Mouse (Mus musculus) liver, embryonic 11.5 days (tissue): ENCODE data around the gene Ephb2. TPM values are rescaled to one million over a fixed set of nuclear protein-coding genes. Genes with fewer than 3 reads are reported as not detected.

ENCODE experiments used
- ATAC-seq: fragments of 200-750 bp; cut with Nextera tagmentation; replicated peaks from 2 replicates; pipeline ENCODE4 v1.8.0; 2017; ENCODE audit warnings: moderate number of reproducible peaks, mild to moderate bottlenecking, moderate TSS enrichment, moderate library complexity; ENCODE audit not compliant: low FRiP score
- DNase-seq: peaks from one replicate; pipeline ENCODE4 v3.0.0-alpha.2; 2017; ENCODE audit warnings: low spot score
- H3K27ac ChIP-seq: fragments of 300-500 bp; sonication (generic); 2 replicates; pipeline ENCODE4 v1.5.1; 2014; ENCODE audit warnings: mild to moderate bottlenecking, low read depth, low read length, control low read depth
- H3K27me3 ChIP-seq: fragments of 300-500 bp; sonication (generic); replicated peaks from 2 replicates; pipeline ENCODE4 v1.6.1; 2014; ENCODE audit warnings: low read length, mixed read lengths; ENCODE audit not compliant: control insufficient read depth, insufficient read depth
- H3K36me3 ChIP-seq: fragments of 300-500 bp; sonication (generic); 2 replicates; pipeline ENCODE4 v1.6.1; 2014; ENCODE audit warnings: mild to moderate bottlenecking, low read length, moderate library complexity, mixed read lengths; ENCODE audit not compliant: control insufficient read depth, insufficient read depth
- H3K4me1 ChIP-seq: fragments of 300-500 bp; sonication (generic); replicated peaks from 2 replicates; pipeline ENCODE4 v1.6.1; 2014; ENCODE audit warnings: low read length, mixed read lengths; ENCODE audit not compliant: control insufficient read depth, insufficient read depth
- H3K4me2 ChIP-seq: fragments of 300-500 bp; sonication (generic); 2 replicates; pipeline ENCODE4 v1.6.1; 2014; ENCODE audit warnings: mild to moderate bottlenecking, control low read depth, moderate library complexity
- H3K4me3 ChIP-seq: fragments of 300-500 bp; sonication (generic); 2 replicates; pipeline ENCODE4 v1.5.1; 2014; ENCODE audit warnings: low read depth, low read length, control low read depth
- H3K9ac ChIP-seq: fragments of 300-500 bp; sonication (generic); 2 replicates; pipeline ENCODE4 v1.6.1; 2014; ENCODE audit warnings: low read depth, low read length, control low read depth
- H3K9me3 ChIP-seq: fragments of 300-500 bp; sonication (generic); 2 replicates; pipeline ENCODE4 v1.6.1; 2016; ENCODE audit warnings: low read length, inconsistent platforms, mixed read lengths; ENCODE audit not compliant: control insufficient read depth
- WGBS: fragments of 180-500 bp; shearing (Covaris S2); extraction: QIAGEN DNeasy Blood & Tissue Kit; methylation state at CpG from one replicate; pipeline ENCODE4 v1.1.7; 2014; 5-methylcytosine and 5-hydroxymethylcytosine counted together
- polyA plus RNA-seq: library from polyadenylated mRNA; unstranded; fragments of >200 nt; fragmentation: Nextera tagmentation; extraction: Ambion mirVana; gene quantifications from 2 replicates; pipeline ENCODE4 v1.2.1, GENCODE M21; 2014

Gene Ephb2
- polyA plus RNA-seq, 1 experiment from 2014 or later, result 5.1 TPM

DNA sequence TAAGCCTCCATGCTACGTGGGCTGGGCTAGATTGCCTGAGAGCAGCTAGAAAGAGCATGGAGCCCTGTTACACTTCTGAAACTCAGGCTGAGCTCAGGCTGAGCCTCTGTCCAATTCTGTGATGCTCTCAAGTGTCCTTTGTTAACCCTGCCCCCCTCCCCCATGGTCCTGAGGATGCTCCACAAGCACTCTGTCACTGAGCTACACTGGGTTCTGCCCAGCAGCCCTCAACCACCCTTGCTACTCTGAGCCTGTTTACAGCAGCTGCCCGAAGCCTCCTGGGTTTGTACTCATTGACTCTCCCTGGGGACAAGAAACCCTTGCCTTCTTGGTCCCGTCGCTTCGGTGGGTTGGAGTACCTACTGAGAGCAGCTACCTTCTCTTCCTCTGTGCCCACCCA lies 63.5 kb downstream of the Ephb2 start:
- ATAC-seq (no peak), DNase-seq (no peak)
- Histone ChIP-seq H3K4me2 (no peak overlapping the region), H3K9ac (no peak overlapping the region), H3K36me3 (no peaks in the 10 kb centered on the region), H3K4me3 (no peak overlapping the region), H3K27ac (no peak overlapping the region), H3K9me3 (0 out of 2 replicates have a peak, but pooled peaks cover 3% of the 10 kb centered on the region), H3K4me1 (peaks cover 9% of the 10 kb centered on the region), H3K27me3 (no peaks in the 10 kb centered on the region)
- WGBS, result 88% methylated on average over 5 of the region's 5 CpGs

DNA sequence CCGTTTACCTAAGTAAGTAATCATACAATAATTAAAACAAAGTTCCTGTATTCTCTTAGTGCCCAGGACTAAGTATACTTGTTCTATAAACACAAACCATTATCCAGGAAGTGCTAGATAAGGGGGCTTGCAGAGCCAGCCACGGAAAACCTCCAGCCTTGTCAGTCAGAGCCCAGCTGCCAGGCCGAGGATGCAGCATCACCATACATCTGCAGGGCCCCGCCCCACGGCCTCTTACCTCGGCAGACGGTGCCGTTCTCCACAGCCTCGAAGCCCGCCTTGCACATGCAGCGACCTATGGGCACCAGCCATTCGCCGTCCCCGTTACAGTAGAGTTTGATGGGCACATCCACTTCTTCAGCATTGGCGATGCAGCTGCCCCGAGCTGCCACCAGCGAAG lies 65.1 kb downstream of the Ephb2 start:
- H3K36me3 ChIP-seq, result no peaks in the 10 kb centered on the region
- DNase-seq (no peak), ATAC-seq (no peak)
- WGBS, result 59% methylated on average over 17 of the region's 17 CpGs
- H3K27me3 ChIP-seq, result no peaks in the 10 kb centered on the region
- H3K9me3 ChIP-seq, result 0 out of 2 replicates have a peak, but pooled peaks cover 3% of the 10 kb centered on the region
- H3K4me2 ChIP-seq, result no peak overlapping the region
- H3K27ac ChIP-seq, result no peak overlapping the region
- H3K9ac ChIP-seq, result no peak overlapping the region
- H3K4me1 ChIP-seq, result no peaks in the 10 kb centered on the region
- no peak overlapping the region for H3K4me3 ChIP-seq

DNA sequence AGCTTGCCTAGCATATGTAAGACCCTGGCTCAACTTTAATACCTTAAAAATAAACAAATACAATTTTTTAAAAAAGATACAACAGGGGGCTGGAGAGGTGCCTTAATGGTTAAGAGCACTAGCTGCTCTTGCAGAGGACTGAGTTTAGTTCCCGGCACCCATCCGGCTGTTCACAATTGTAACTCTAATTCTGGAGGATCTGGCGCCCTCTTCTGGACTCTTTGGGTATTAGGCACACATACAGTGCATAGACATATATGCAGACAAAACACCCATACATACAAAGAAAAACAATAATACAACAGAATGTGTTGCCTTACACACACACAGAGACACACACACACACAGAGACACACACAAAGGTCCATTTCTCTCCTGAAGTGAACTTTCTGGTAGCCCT lies 67.3 kb downstream of the Ephb2 start:
- H3K4me2 ChIP-seq, result no peak overlapping the region
- H3K9me3 ChIP-seq, result 0 out of 2 replicates have a peak, but pooled peaks cover 3% of the 10 kb centered on the region
- H3K27me3 ChIP-seq, result no peaks in the 10 kb centered on the region
- 85% methylated on average over 3 of the region's 3 CpGs for WGBS
- no peak overlapping the region for H3K27ac ChIP-seq
- no peak overlapping the region for H3K4me3 ChIP-seq
- H3K9ac ChIP-seq, result no peak overlapping the region
- DNase-seq, result no peak
- no peaks in the 10 kb centered on the region for H3K36me3 ChIP-seq
- ATAC-seq, result no peak
- H3K4me1 ChIP-seq, result 0 out of 2 replicates have a peak, but pooled peaks cover 3% of the 10 kb centered on the region

DNA sequence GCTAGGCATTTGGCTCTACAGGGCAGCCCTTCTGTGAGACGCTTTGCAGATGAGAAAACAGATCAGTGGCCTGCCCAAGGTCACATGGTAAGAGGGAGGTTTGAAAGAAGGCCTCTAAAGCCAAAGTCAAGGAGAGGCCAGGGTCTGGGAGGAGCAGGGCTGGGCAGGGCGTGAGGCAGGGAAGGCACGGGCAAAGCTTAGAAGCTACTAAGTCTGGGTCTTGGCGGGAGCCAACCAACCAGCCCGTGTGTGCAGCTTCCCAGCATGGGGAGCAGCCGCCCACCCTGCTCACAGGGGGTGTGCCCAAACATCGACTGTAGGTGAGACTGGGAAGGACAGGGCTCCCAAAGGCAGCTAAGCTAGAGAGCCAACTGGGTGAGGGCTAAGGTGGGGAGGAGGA lies 70.7 kb downstream of the Ephb2 start:
- DNase-seq, result no peak
- H3K4me2 ChIP-seq, result no peak overlapping the region
- H3K27me3 ChIP-seq, result no peaks in the 10 kb centered on the region
- H3K4me3 ChIP-seq, result no peak overlapping the region
- H3K9me3 ChIP-seq, result 0 out of 2 replicates have a peak, but pooled peaks cover 3% of the 10 kb centered on the region
- no peak overlapping the region for H3K9ac ChIP-seq
- peaks cover 6% of the 10 kb centered on the region; the same call in 1 of the 2 replicates for H3K4me1 ChIP-seq
- H3K27ac ChIP-seq, result no peak overlapping the region
- WGBS, result 52% methylated on average over 7 of the region's 7 CpGs
- no peak for ATAC-seq
- H3K36me3 ChIP-seq, result no peaks in the 10 kb centered on the region

DNA sequence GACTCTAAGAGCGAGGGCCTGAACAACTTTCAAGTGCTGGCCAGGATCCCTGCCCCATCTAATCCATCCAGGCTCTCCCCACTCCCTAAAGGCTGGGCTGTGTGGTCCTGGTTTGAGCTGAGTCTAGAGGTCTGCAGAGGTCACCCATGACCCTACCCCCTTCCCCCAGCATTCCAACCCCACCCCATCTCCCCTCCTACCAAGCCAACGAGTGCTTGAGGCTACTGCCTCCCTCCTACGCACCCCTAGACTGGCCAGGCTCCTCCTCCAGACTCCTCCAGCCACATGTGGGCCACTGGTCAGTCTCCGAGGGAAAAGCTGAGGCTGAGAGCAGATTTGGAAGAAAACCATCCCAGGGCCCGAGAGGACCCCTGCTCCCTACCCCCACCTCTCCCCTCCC lies 72.4 kb downstream of the Ephb2 start:
- H3K9me3 ChIP-seq, result 0 out of 2 replicates have a peak, but pooled peaks cover 3% of the 10 kb centered on the region
- no peaks in the 10 kb centered on the region for H3K27me3 ChIP-seq
- no peaks in the 10 kb centered on the region for H3K36me3 ChIP-seq
- 41% methylated on average over 5 of the region's 5 CpGs for WGBS
- no peak overlapping the region for H3K9ac ChIP-seq
- ATAC-seq, result no peak
- no peak overlapping the region for H3K4me2 ChIP-seq
- DNase-seq, result no peak
- no peak overlapping the region for H3K27ac ChIP-seq
- peaks cover 6% of the 10 kb centered on the region; the same call in 1 of the 2 replicates for H3K4me1 ChIP-seq
- no peak overlapping the region for H3K4me3 ChIP-seq

DNA sequence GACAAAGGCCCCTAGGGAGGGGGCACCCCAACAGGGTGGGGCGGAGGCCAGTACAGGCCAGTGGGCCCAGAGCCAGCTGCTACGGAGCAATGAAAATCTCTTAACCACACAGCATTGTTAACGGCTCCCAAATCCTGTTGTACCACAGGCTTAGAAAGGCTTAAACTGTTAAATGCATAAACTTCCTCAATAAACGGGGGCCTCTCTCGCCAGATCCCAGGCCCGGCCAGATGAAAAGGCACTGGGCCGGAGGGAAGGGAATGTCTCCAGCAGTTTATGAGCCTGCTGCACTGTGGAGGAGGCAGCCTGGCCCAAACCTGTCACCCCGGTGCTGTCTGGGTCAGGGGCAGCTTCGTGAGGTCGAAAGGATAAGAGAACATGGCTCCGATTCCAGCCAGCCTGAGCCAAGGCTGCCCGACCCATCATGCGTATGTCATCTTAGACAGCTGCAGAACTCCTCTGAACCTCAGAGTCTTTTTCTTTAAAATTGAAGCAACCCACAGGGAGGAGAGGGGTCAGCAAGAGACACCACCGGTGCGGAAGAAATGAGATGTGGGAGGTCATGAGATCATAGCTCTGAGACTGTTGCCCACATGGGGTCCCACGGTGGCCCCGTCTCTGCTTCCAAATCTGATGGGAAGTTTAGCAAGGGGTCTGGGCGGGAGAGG lies 73.9 kb downstream of the Ephb2 start:
- Histone ChIP-seq H3K4me3 (no peak overlapping the region), H3K9me3 (no peaks in the 10 kb centered on the region), H3K27me3 (no peaks in the 10 kb centered on the region), H3K4me2 (no peak overlapping the region), H3K4me1 (peaks cover 6% of the 10 kb centered on the region; the same call in 1 of the 2 replicates), H3K9ac (no peak overlapping the region), H3K27ac (no peak overlapping the region), H3K36me3 (no peaks in the 10 kb centered on the region)
- no peak for DNase-seq
- 63% methylated on average over 18 of the region's 18 CpGs for whole genome bisulfite sequencing
- ATAC-seq, result no peak

DNA sequence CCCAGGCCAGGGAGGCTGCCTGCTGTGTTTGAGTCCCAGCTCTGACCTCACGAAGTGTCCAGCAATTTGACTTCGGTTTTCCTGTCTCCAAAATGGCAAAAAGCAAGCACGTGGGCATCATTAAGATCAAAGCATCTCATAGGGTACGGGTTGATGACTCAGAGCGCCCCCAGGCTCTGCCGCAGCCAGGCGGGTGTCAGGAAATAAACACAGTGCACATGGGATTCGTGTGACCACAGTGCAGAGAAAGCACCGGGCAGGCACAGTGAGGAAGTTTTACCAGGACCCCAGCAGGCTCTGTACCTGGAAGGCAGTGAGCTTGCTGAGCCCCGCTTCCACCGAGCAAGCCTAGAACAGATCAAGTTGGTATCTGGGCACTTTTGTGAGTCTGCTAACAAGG lies 74.9 kb downstream of the Ephb2 start:
- DNase-seq (no peak), ATAC-seq (no peak)
- no peaks in the 10 kb centered on the region for H3K9me3 ChIP-seq
- H3K4me2 ChIP-seq, result no peak overlapping the region
- H3K9ac ChIP-seq, result no peak overlapping the region
- no peak overlapping the region for H3K27ac ChIP-seq
- peaks cover 6% of the 10 kb centered on the region; the same call in 1 of the 2 replicates for H3K4me1 ChIP-seq
- 56% methylated on average over 11 of the region's 11 CpGs for WGBS
- H3K36me3 ChIP-seq, result no peaks in the 10 kb centered on the region
- H3K27me3 ChIP-seq, result no peaks in the 10 kb centered on the region
- no peak overlapping the region for H3K4me3 ChIP-seq

DNA sequence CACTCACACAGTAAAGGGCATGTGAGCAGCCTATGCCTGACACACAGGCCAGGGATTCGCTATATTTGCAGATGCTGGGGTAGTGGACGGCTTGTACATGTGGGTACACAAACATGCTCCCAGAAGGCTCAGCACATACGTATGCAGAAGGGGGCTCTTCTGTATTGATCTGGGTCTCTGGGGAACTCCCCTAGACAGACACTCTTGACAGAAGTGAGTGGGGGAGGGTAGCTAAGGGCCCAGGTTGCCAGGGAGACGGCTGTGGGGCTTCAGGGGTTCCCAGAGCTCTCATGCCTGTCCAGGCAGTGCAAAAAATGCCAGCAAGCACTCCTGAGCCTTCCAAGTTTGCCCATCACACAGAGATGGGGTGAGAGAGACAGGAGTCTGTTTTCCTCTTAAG lies 78.7 kb downstream of the Ephb2 start:
- no peak overlapping the region for H3K9ac ChIP-seq
- H3K4me3 ChIP-seq, result no peak overlapping the region
- DNase-seq (no peak), ATAC-seq (no peak)
- WGBS, result 69% methylated on average over 4 of the region's 4 CpGs
- no peaks in the 10 kb centered on the region for H3K9me3 ChIP-seq
- H3K36me3 ChIP-seq, result no peaks in the 10 kb centered on the region
- no peaks in the 10 kb centered on the region for H3K27me3 ChIP-seq
- no peak overlapping the region for H3K4me2 ChIP-seq
- no peak overlapping the region for H3K27ac ChIP-seq
- H3K4me1 ChIP-seq, result no peaks in the 10 kb centered on the region; the same call in 1 of the 2 replicates

DNA sequence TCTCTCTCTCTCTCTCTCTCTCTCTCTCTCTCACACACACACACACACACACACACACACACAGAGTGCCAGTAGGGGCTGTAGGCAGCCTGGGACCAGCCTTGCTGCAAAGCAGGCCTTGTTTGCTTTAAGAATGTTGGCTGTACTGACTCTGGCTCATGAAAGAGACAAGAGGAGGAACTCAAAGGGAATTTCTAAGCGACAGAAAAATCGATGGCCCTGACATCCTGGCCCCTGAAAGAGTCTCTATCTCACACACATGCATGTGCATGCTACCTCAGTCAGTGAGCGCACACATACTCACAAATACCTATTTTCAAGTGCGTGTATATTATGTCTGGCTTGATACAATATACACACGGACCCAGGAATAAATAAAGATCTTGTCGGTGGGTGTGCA lies 79.3 kb downstream of the Ephb2 start:
- no peak overlapping the region for H3K4me2 ChIP-seq
- H3K4me3 ChIP-seq, result no peak overlapping the region
- H3K27me3 ChIP-seq, result no peaks in the 10 kb centered on the region
- DNase-seq (no peak), ATAC-seq (no peak)
- H3K27ac ChIP-seq, result no peak overlapping the region
- H3K9ac ChIP-seq, result no peak overlapping the region
- no peaks in the 10 kb centered on the region for H3K36me3 ChIP-seq
- WGBS, result 63% methylated on average over 6 of the region's 6 CpGs
- no peaks in the 10 kb centered on the region; the same call in 1 of the 2 replicates for H3K4me1 ChIP-seq
- H3K9me3 ChIP-seq, result no peaks in the 10 kb centered on the region
